In genomic region chr8:70283136-70284077, GRCm38 (mm10) we compare ENCODE assay signal across 8 mouse cellular contexts. TPM values are rescaled to one million over a fixed set of nuclear protein-coding genes. Genes with fewer than 3 reads are reported as not detected.
DNase-seq lines count a peak whose midpoint lies in the region; ATAC-seq and TF ChIP-seq lines count a peak whose summit lies in the region.

No protein-coding gene starts in this region.

- WGBS in forebrain, embryonic 12.5 days: under 1% methylated on average over 55 of the region's 55 CpGs
- WGBS in kidney, embryonic 14.5 days: under 1% methylated on average over 52 of the region's 55 CpGs
- 2% methylated on average over 55 of the region's 55 CpGs for WGBS in midbrain, embryonic 10.5 days

- no peaks in the 10 kb centered on the region for H3K27me3 ChIP-seq in forebrain, embryonic 12.5 days
- H3K27me3 ChIP-seq in kidney, embryonic 14.5 days (ENCODE audit: control insufficient read depth, insufficient read depth, low read length): no peaks in the 10 kb centered on the region
- H3K27me3 ChIP-seq in midbrain, embryonic 10.5 days (ENCODE audit: low read depth, poor library complexity, severe bottlenecking): no peaks in the 10 kb centered on the region

- H3K4me2 ChIP-seq in forebrain, embryonic 12.5 days: peak overlapping the region; percentile 85
- peak overlapping the region; percentile 79 for H3K4me2 ChIP-seq in kidney, embryonic 14.5 days (replicated peaks; ENCODE audit: low read depth, low read length)

- no peak for TF ChIP-seq CTCF in layer of hippocampus, adult 2 months (conservative IDR thresholded peaks at IDR 0.05)

- H3K9me3 ChIP-seq in forebrain, embryonic 12.5 days: peaks cover 5% of the 10 kb centered on the region
- no peaks in the 10 kb centered on the region for H3K9me3 ChIP-seq in kidney, embryonic 14.5 days (ENCODE audit: control insufficient read depth, low read length)
- peaks cover 14% of the 10 kb centered on the region for H3K9me3 ChIP-seq in midbrain, embryonic 10.5 days (replicated peaks)

- H3K4me3 ChIP-seq in layer of hippocampus, adult 2 months: peak overlapping the region; percentile 81
- H3K4me3 ChIP-seq in forebrain, embryonic 12.5 days (replicated peaks): peak overlapping the region; percentile 94
- H3K4me3 ChIP-seq in kidney, embryonic 14.5 days (ENCODE audit: low read length): peak overlapping the region; percentile 96
- peak overlapping the region; percentile 89 for H3K4me3 ChIP-seq in midbrain, embryonic 10.5 days

- peak; percentile 69 for ATAC-seq in forebrain, embryonic 12.5 days (ENCODE audit: low FRiP score)
- ATAC-seq in kidney, embryonic 14.5 days (ENCODE audit: low FRiP score, low TSS enrichment): peak; percentile 53

- H3K27ac ChIP-seq in layer of hippocampus, adult 2 months: peak overlapping the region; percentile 90
- peak overlapping the region; percentile 80 for H3K27ac ChIP-seq in forebrain, embryonic 12.5 days
- peak overlapping the region; percentile 81 for H3K27ac ChIP-seq in kidney, embryonic 14.5 days (ENCODE audit: low read depth, low read length)
- peak overlapping the region; percentile 97 for H3K27ac ChIP-seq in midbrain, embryonic 10.5 days (replicated peaks)

- DNase-seq in layer of hippocampus, adult 2 months (ENCODE audit: low spot score in 2 of 2): no peak
- no peak for DNase-seq in layer of hippocampus, adult 18-20 months (ENCODE audit: low spot score in 2 of 2)
- DNase-seq in Muller cell, postnatal 12 days (ENCODE audit: inconsistent ontology term): peak; percentile 57
- DNase-seq in midbrain, embryonic 10.5 days (ENCODE audit: low spot score): peak; percentile 45
- no peak for DNase-seq in natural killer cell, adult 2 months (ENCODE audit: low spot score in 2 of 2)
- no peak for DNase-seq in frontal cortex, postnatal 10 days (ENCODE audit: low spot score in 2 of 2)

- H3K9ac ChIP-seq in forebrain, embryonic 12.5 days: peak overlapping the region; percentile 95
- peak overlapping the region; percentile 99 for H3K9ac ChIP-seq in kidney, embryonic 14.5 days (ENCODE audit: low read depth, low read length)

- peaks cover 24% of the 10 kb centered on the region for H3K4me1 ChIP-seq in forebrain, embryonic 12.5 days
- H3K4me1 ChIP-seq in kidney, embryonic 14.5 days (ENCODE audit: control insufficient read depth, insufficient read depth, low read length): peaks cover 17% of the 10 kb centered on the region
- peaks cover 44% of the 10 kb centered on the region for H3K4me1 ChIP-seq in midbrain, embryonic 10.5 days

- peaks cover 38% of the 10 kb centered on the region for H3K36me3 ChIP-seq in forebrain, embryonic 12.5 days (replicated peaks)
- H3K36me3 ChIP-seq in kidney, embryonic 14.5 days (ENCODE audit: control insufficient read depth, insufficient read depth, low read length): peaks cover 33% of the 10 kb centered on the region
- H3K36me3 ChIP-seq in midbrain, embryonic 10.5 days: peaks cover 41% of the 10 kb centered on the region

RNA-seq across cellular contexts. Expression of gene Homer3, which starts 0.8 kb away (rescaled TPM):
- total RNA-seq in layer of hippocampus, adult 2 months (2021): 10 to 100 TPM; 87.7 to 90.5 TPM
- 10 to 100 TPM; 71.9 to 76.0 TPM for total RNA-seq in layer of hippocampus, adult 18-20 months (2021)
- polyA plus RNA-seq in forebrain, embryonic 12.5 days (2016; fragmentation: Nextera tagmentation; extraction: Ambion mirVana): 90.7 and 94.5 TPM in 2 replicates
- polyA plus RNA-seq in kidney, embryonic 14.5 days (2014; fragmentation: Nextera tagmentation; extraction: Ambion mirVana): 54.5 and 70.2 TPM in 2 replicates
- 102 and 111 TPM in 2 replicates for polyA plus RNA-seq in midbrain, embryonic 10.5 days (2016; fragmentation: Nextera tagmentation; extraction: Ambion mirVana)

RNA-seq across cellular contexts. Expression of gene Ddx49, which starts 18.9 kb away (rescaled TPM):
- 10 to 100 TPM; 45.5 to 52.1 TPM for total RNA-seq in layer of hippocampus, adult 2 months (2021)
- 10 to 100 TPM; 36.3 to 49.0 TPM for total RNA-seq in layer of hippocampus, adult 18-20 months (2021)
- polyA plus RNA-seq in forebrain, embryonic 12.5 days (2016; fragmentation: Nextera tagmentation; extraction: Ambion mirVana): 54.0 and 54.2 TPM in 2 replicates
- 49.9 TPM in 2 replicates for polyA plus RNA-seq in kidney, embryonic 14.5 days (2014; fragmentation: Nextera tagmentation; extraction: Ambion mirVana)
- polyA plus RNA-seq in midbrain, embryonic 10.5 days (2016; fragmentation: Nextera tagmentation; extraction: Ambion mirVana): 56.4 and 57.4 TPM in 2 replicates

RNA-seq across cellular contexts. Expression of gene Cope, which starts 18.9 kb away (rescaled TPM):
- total RNA-seq in layer of hippocampus, adult 2 months (2021): 100 to 1,000 TPM; 139 to 157 TPM
- 100 to 1,000 TPM; 125 to 149 TPM for total RNA-seq in layer of hippocampus, adult 18-20 months (2021)
- polyA plus RNA-seq in forebrain, embryonic 12.5 days (2016; fragmentation: Nextera tagmentation; extraction: Ambion mirVana): 217 and 229 TPM in 2 replicates
- 322 and 327 TPM in 2 replicates for polyA plus RNA-seq in kidney, embryonic 14.5 days (2014; fragmentation: Nextera tagmentation; extraction: Ambion mirVana)
- polyA plus RNA-seq in midbrain, embryonic 10.5 days (2016; fragmentation: Nextera tagmentation; extraction: Ambion mirVana): 308 and 311 TPM in 2 replicates

RNA-seq across cellular contexts. Expression of gene Cers1, which starts 32.2 kb away (rescaled TPM):
- 100 to 1,000 TPM; 110 to 113 TPM for total RNA-seq in layer of hippocampus, adult 2 months (2021)
- total RNA-seq in layer of hippocampus, adult 18-20 months (2021): 100 to 1,000 TPM; 112 to 116 TPM
- polyA plus RNA-seq in forebrain, embryonic 12.5 days (2016; fragmentation: Nextera tagmentation; extraction: Ambion mirVana): 14.9 and 16.2 TPM in 2 replicates
- 2.3 and 2.6 TPM in 2 replicates for polyA plus RNA-seq in kidney, embryonic 14.5 days (2014; fragmentation: Nextera tagmentation; extraction: Ambion mirVana)
- polyA plus RNA-seq in midbrain, embryonic 10.5 days (2016; fragmentation: Nextera tagmentation; extraction: Ambion mirVana): 4.6 and 5.3 TPM in 2 replicates

RNA-seq across cellular contexts. Expression of gene Gdf1, which starts 46.2 kb away (rescaled TPM):
- 10 to 100 TPM; 12.1 to 14.4 TPM for total RNA-seq in layer of hippocampus, adult 2 months (2021)
- total RNA-seq in layer of hippocampus, adult 18-20 months (2021): 10 to 100 TPM; 15.1 to 18.2 TPM
- polyA plus RNA-seq in forebrain, embryonic 12.5 days (2016; fragmentation: Nextera tagmentation; extraction: Ambion mirVana): 1.8 and 4.2 TPM in 2 replicates
- polyA plus RNA-seq in kidney, embryonic 14.5 days (2014; fragmentation: Nextera tagmentation; extraction: Ambion mirVana): 7.6 and 7.9 TPM in 2 replicates
- 3.8 and 5.7 TPM in 2 replicates for polyA plus RNA-seq in midbrain, embryonic 10.5 days (2016; fragmentation: Nextera tagmentation; extraction: Ambion mirVana)

Comparison
In these comparisons a context has a peak if more than half of its experiments do, and no peak if none do; other contexts are left out.
1. DNase-seq: peak in Muller cell, postnatal 12 days (single experiment) and midbrain, embryonic 10.5 days (single experiment); none in layer of hippocampus, adult 2 months (0 of 2), layer of hippocampus, adult 18-20 months (0 of 2), natural killer cell, adult 2 months (0 of 2) and frontal cortex, postnatal 10 days (0 of 2).
2. Peak in every context shown above with its lines, with median percentiles within 50 percentile points of each other: H3K27ac ChIP-seq and H3K4me3 ChIP-seq.